Mouse (Mus musculus) limb, embryonic 12.5 days (tissue): ENCODE measurements at regions not wholly inside any gene's neighbourhood (a gene's known extent, or its start where the extent isn't known, plus 50 kb on each side); places are given as distances from the start of the nearest gene placed in this dataset.
A peak's percentile ranks its signal among the peaks of the same experiment; 100 is the strongest.

Source experiments
- ATAC-seq: fragments of 200-750 bp; cut with Nextera tagmentation; 2 replicates; pipeline ENCODE4 v1.8.0; 2017; ENCODE audit warnings: low read depth, moderate TSS enrichment; ENCODE audit not compliant: insufficient number of reproducible peaks, insufficient read depth, low FRiP score, low TSS enrichment
- H3K27ac ChIP-seq: fragments of 300-500 bp; sonication (generic); 2 replicates; pipeline ENCODE4 v1.5.1; 2016; ENCODE audit warnings: mild to moderate bottlenecking, moderate library complexity
- H3K27me3 ChIP-seq: fragments of 300-500 bp; sonication (generic); 2 replicates; pipeline ENCODE4 v1.6.1; 2016; ENCODE audit warnings: mild to moderate bottlenecking, moderate library complexity
- H3K36me3 ChIP-seq: fragments of 300-500 bp; sonication (generic); 2 replicates; pipeline ENCODE4 v1.6.1; 2016; ENCODE audit warnings: mild to moderate bottlenecking, moderate library complexity
- H3K4me1 ChIP-seq: fragments of 300-500 bp; sonication (generic); replicated peaks from 2 replicates; pipeline ENCODE4 v1.6.1; 2016
- H3K4me2 ChIP-seq: fragments of 300-500 bp; sonication (generic); 2 replicates; pipeline ENCODE4 v1.6.1; 2016; ENCODE audit warnings: mild to moderate bottlenecking, moderate library complexity
- H3K4me3 ChIP-seq: fragments of 300-500 bp; sonication (generic); replicated peaks from 2 replicates; pipeline ENCODE4 v1.5.1; 2016; ENCODE audit warnings: mild to moderate bottlenecking
- H3K9ac ChIP-seq: fragments of 300-500 bp; sonication (generic); replicated peaks from 2 replicates; pipeline ENCODE4 v1.6.1; 2016; ENCODE audit warnings: mild to moderate bottlenecking, moderate library complexity
- H3K9me3 ChIP-seq: fragments of 300-500 bp; sonication (generic); 2 replicates; pipeline ENCODE4 v1.6.1; 2016; ENCODE audit warnings: mild to moderate bottlenecking, moderate library complexity
- WGBS: fragments of 180-500 bp; shearing (Covaris S2); methylation state at CpG from one replicate; pipeline ENCODE4 v1.1.7; 2016; 5-methylcytosine and 5-hydroxymethylcytosine counted together

DNA sequence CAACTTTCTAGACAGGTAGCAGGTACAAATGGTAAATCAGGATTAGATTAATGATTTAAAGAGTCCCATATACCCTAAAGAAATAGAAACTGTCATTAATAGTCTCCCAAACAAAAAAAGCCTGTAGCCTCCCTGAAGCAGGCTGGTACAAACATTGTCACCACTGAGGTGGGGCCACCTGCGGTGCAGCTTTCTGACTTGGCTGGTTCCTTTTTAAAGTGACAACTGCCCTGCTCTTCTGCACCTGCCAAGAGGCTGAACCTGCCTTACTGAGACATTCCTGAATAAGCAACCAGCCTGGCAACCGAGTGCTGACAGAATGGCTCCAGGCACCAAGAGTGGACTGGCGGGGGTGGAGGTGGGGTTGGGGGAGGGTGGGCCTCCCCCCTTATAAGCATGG is 687.0 kb upstream of the Vrk2 start:
- Histone ChIP-seq H3K4me2 (no peak overlapping the region), H3K4me3 (no peak overlapping the region), H3K27me3 (no peaks in the 10 kb centered on the region), H3K9ac (no peak overlapping the region), H3K9me3 (peaks cover 9% of the 10 kb centered on the region), H3K4me1 (no peaks in the 10 kb centered on the region), H3K27ac (no peak overlapping the region), H3K36me3 (no peaks in the 10 kb centered on the region)
- WGBS, result 56% methylated on average over 3 of the region's 3 CpGs
- ATAC-seq, result no peak

DNA sequence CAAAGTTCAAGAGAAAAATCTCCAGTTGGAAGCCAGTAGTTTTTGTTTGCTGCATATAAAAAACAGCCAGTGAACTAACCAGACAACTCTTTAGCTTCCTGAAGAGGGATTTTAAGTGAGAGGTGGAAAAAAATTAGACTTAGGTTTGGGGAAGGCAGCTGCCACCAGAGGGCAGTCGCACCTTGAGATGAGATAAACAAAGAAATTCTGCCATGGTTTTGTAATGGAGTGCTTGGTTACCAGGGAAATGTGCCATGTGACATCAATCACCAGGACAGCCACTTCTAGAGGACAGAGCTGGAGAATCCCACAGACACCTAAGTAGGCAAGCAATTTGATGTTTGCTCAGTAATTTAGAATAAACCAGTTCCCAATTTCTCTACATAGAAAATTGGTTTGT is 670.5 kb upstream of the Vrk2 start:
- H3K9ac ChIP-seq, result no peak overlapping the region
- H3K4me2 ChIP-seq, result no peak overlapping the region
- H3K4me3 ChIP-seq, result no peak overlapping the region
- no peaks in the 10 kb centered on the region for H3K27me3 ChIP-seq
- no peaks in the 10 kb centered on the region for H3K4me1 ChIP-seq
- no peak for ATAC-seq
- H3K36me3 ChIP-seq, result no peaks in the 10 kb centered on the region
- WGBS, result 3% methylated on average over 1 of the region's 1 CpGs
- H3K27ac ChIP-seq, result no peak overlapping the region
- no peaks in the 10 kb centered on the region for H3K9me3 ChIP-seq

GRCm38 (mm10) chr11:27258521-27258920 is 664.7 kb upstream of the Vrk2 start:
- Histone ChIP-seq H3K27ac (no peak overlapping the region), H3K36me3 (no peaks in the 10 kb centered on the region), H3K27me3 (no peaks in the 10 kb centered on the region), H3K4me2 (no peak overlapping the region), H3K9me3 (no peaks in the 10 kb centered on the region), H3K9ac (no peak overlapping the region), H3K4me3 (no peak overlapping the region), H3K4me1 (no peaks in the 10 kb centered on the region)
- no peak for ATAC-seq
- 88% methylated on average over 1 of the region's 1 CpGs for WGBS

GRCm38 (mm10) chr11:27235884-27236283 is 642.1 kb upstream of the Vrk2 start:
- Histone ChIP-seq H3K27ac (no peak overlapping the region), H3K4me2 (no peak overlapping the region), H3K36me3 (no peaks in the 10 kb centered on the region), H3K9ac (no peak overlapping the region), H3K4me3 (no peak overlapping the region), H3K27me3 (no peaks in the 10 kb centered on the region), H3K9me3 (no peaks in the 10 kb centered on the region), H3K4me1 (no peaks in the 10 kb centered on the region)
- ATAC-seq, result no peak
- 96% methylated on average over 1 of the region's 1 CpGs for WGBS

DNA sequence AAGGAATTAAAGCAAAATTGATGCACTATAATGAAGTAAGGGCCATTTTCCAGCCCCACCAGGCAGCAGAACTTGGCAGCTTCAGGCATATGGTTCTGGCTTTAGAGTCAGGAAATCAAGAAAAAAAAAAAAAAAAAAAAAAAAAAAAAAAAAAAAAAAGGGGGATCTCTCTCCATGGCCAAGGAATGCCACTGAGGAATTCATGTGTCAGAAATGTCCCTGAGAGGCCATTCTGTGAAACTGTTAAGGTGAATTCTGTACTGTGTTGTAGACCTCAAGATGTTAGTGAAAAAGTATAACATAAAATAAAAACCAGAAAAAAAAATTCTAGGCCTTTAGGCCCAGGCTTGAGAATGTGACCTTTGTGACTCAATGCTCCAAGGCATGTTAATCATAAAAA is 632.7 kb upstream of the Vrk2 start:
- H3K4me3 ChIP-seq, result no peak overlapping the region
- H3K27me3 ChIP-seq, result no peaks in the 10 kb centered on the region
- no peaks in the 10 kb centered on the region for H3K9me3 ChIP-seq
- ATAC-seq, result no peak
- H3K4me2 ChIP-seq, result no peak overlapping the region
- H3K9ac ChIP-seq, result no peak overlapping the region
- H3K4me1 ChIP-seq, result no peaks in the 10 kb centered on the region
- no peaks in the 10 kb centered on the region for H3K36me3 ChIP-seq
- H3K27ac ChIP-seq, result no peak overlapping the region

GRCm38 (mm10) chr11:27222436-27222835 is 628.6 kb upstream of the Vrk2 start:
- Histone ChIP-seq H3K4me2 (no peak overlapping the region), H3K9ac (no peak overlapping the region), H3K9me3 (no peaks in the 10 kb centered on the region), H3K27me3 (no peaks in the 10 kb centered on the region), H3K4me3 (no peak overlapping the region), H3K36me3 (no peaks in the 10 kb centered on the region), H3K4me1 (peaks cover 5% of the 10 kb centered on the region; the same call in 1 of the 2 replicates), H3K27ac (no peak overlapping the region)
- 78% methylated on average over 3 of the region's 3 CpGs for WGBS
- no peak for ATAC-seq

- ATAC-seq, result no peak
- Histone ChIP-seq H3K27ac (no peak overlapping the region), H3K9me3 (no peaks in the 10 kb centered on the region), H3K4me1 (peaks cover 5% of the 10 kb centered on the region; the same call in 1 of the 2 replicates), H3K4me2 (no peak overlapping the region), H3K27me3 (no peaks in the 10 kb centered on the region), H3K9ac (no peak overlapping the region), H3K36me3 (no peaks in the 10 kb centered on the region), H3K4me3 (no peak overlapping the region)
- 67% methylated on average over 1 of the region's 1 CpGs for WGBS
These were observed 628.2 kb upstream of the Vrk2 start for GRCm38 (mm10) chr11:27221956-27222355.

DNA sequence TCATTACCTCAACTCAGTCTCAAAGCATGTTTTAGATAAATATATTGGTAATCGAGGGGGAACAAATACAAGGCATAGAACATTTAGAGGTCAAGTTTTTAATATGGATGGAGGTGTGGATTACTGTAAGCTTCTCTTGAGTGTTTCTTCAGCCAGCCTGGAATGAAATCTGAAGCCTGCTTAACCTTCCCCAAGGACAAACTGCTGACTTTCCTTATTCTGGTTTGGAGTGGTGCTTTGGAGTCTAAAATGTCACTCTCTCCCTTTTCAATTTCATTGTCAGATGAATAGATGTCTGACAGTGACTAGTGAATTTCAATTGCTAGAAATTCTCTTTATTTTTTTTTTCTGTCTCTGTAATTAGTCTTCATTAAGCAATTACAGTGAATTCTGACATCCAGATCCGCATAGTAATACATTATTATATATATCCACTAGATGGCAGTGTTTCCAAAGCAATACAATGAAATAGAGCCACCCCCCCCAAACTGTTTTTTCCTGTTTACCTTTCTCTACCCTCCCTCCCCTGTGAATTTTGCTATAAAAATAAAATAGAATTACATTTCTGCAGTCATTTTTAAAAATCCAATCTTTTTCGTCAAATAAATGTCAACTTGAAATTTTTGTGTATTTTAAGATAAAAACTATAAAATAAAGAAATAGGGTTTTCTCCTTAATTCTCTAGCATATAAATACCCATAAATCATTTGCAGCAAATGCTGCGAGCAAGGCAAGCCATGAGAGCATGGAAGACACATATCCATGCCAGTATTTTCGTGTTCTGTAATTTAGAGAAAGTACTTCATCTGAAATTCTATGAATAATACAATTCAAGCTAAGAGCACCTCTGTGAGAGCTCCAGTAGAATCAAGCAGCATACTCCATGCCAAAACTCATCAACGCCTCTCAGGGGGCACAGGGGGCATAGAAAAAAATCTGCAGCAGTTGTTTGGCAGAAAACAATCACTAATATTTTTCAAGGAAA is 626.2 kb upstream of the Vrk2 start:
- H3K27me3 ChIP-seq, result no peaks in the 10 kb centered on the region
- 28% methylated on average over 6 of the region's 6 CpGs for WGBS
- H3K9me3 ChIP-seq, result no peaks in the 10 kb centered on the region
- no peak overlapping the region for H3K4me2 ChIP-seq
- H3K36me3 ChIP-seq, result no peaks in the 10 kb centered on the region
- no peak overlapping the region for H3K4me3 ChIP-seq
- peak overlapping the region; percentile 35; the same call in 1 of the 2 replicates for H3K27ac ChIP-seq
- H3K9ac ChIP-seq, result no peak overlapping the region
- no peak for ATAC-seq
- peaks cover 5% of the 10 kb centered on the region; the same call in 1 of the 2 replicates for H3K4me1 ChIP-seq

DNA sequence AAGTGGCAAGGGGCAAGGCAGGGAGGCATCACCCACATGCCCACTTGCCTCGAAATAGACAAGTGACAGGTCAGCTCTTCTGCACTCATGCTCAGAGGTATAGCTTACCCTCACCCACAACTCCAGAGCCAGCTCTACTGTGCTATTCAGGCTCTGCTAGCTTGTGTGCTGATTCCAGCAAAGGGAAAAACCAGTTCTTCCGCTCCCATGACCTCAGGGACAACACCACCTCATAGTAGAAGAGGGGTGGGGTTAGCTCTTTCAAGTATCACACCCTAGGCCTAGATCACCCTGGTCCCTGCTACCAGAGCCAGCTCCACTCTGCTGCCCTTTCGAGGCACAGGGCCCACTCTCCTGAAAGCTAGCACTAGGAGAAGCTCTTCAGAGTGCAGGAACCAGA is 622.0 kb upstream of the Vrk2 start:
- 75% methylated on average over 3 of the region's 3 CpGs for WGBS
- no peaks in the 10 kb centered on the region for H3K36me3 ChIP-seq
- no peak for ATAC-seq

DNA sequence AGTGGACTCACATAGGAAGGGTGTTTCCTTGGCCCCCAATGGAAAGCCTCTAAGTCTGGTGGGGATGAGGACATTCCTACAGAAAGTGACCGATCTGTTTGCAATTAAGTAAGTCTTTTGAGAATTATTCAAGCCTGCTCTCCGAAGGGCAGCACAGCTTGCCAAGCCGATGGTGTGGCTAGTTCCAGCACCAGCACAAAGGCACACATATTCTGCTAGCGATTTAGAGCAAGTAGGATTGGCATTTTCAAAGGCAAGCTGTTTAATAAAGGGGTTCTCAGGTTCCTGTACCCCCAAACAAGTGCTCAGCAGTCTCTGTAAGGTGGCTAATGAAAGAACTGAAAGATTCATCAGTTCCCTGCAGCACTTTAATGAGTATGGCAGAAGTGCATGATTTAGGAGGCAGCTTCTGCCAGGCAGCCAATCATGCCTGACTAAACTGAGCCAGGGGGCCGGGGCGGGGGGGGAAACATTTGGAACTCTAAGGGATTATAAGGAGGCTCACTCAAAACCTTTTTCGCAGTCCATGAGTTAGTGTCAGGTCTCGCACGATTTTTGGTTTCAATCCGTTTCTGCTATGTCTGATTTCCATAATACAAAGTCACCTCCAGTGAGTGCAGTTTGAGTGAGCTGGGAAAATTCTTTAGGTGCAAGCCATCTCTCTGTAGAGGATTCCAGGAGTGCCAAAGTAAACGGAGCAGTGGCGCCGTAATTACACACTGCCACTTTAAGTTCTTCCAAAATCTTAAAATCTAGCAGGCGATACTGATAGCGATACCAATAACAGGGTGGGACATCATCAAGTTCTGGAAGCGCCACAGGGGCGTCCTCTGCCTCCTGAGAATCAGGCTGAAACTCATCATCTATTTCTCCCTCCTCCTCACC is 609.8 kb upstream of the Vrk2 start:
- H3K4me1 ChIP-seq, result no peaks in the 10 kb centered on the region
- no peak for ATAC-seq
- no peak overlapping the region for H3K9ac ChIP-seq
- 74% methylated on average over 17 of the region's 17 CpGs for WGBS
- no peaks in the 10 kb centered on the region for H3K36me3 ChIP-seq
- H3K27ac ChIP-seq, result no peak overlapping the region
- H3K27me3 ChIP-seq, result no peaks in the 10 kb centered on the region
- peaks cover 5% of the 10 kb centered on the region; the same call in 1 of the 2 replicates for H3K9me3 ChIP-seq
- H3K4me3 ChIP-seq, result no peak overlapping the region
- no peak overlapping the region for H3K4me2 ChIP-seq

More for the DNA sequence above, 622.0 kb upstream of the Vrk2 start:
- Histone ChIP-seq H3K9me3 (no peaks in the 10 kb centered on the region), H3K9ac (no peak overlapping the region), H3K27me3 (no peaks in the 10 kb centered on the region), H3K4me1 (peaks cover 2% of the 10 kb centered on the region; the same call in 1 of the 2 replicates), H3K27ac (no peak overlapping the region), H3K4me3 (no peak overlapping the region), H3K4me2 (no peak overlapping the region)

GRCm38 (mm10) chr11:27184035-27184434 is 590.2 kb upstream of the Vrk2 start:
- H3K4me2 ChIP-seq, result no peak overlapping the region
- no peak for ATAC-seq
- 80% methylated on average over 2 of the region's 2 CpGs for WGBS
- no peaks in the 10 kb centered on the region for H3K4me1 ChIP-seq
- no peak overlapping the region for H3K27ac ChIP-seq
- H3K9ac ChIP-seq, result no peak overlapping the region
- H3K36me3 ChIP-seq, result no peaks in the 10 kb centered on the region
- no peak overlapping the region for H3K4me3 ChIP-seq
- H3K27me3 ChIP-seq, result no peaks in the 10 kb centered on the region
- H3K9me3 ChIP-seq, result no peaks in the 10 kb centered on the region
